Mouse (Mus musculus) spleen, embryonic (tissue): Measurements from ENCODE around the gene Mreg.
"Not testable (repeated sequence)": the region's sequence is repeated elsewhere in the genome, so short reads cannot be mapped to it uniquely, and the experiment has no call there.

Experiments
- CTCF ChIA-PET: fragments of 350-600 bp; sonication (Branson Sonifier 250); formaldehyde crosslinking; loops from one replicate; lab custom pipeline; 2022; lab: Charles Lee

Gene Mreg

GRCm38 (mm10) chr1:72211701-72212699 lies at the start of gene Mreg:
Gene Mreg, minus strand, starts transcription at chr1:72212307.
- CTCF ChIA-PET: interaction anchor here (0.6 to 0.7 kb wide), 2 partner anchors 69 to 1109 kb away, joined by 3 to 4 read pairs; partner anchors contain the start of gene Bard1

GRCm38 (mm10) chr1:72256381-72257256 lies 44.5 kb upstream of the Mreg start:
- CTCF ChIA-PET: interaction anchor here (0.5 kb wide), 1 partner anchor 121 kb away, joined by 3 read pairs; no protein-coding TSS in a partner anchor

GRCm38 (mm10) chr1:72255854-72256175 lies 43.7 kb upstream of the Mreg start:
- CTCF ChIA-PET: no interaction called here

GRCm38 (mm10) chr1:72255062-72255853 lies 43.2 kb upstream of the Mreg start:
- CTCF ChIA-PET: no interaction called here

GRCm38 (mm10) chr1:72254545-72255061 lies 42.5 kb upstream of the Mreg start:
- CTCF ChIA-PET: interaction anchor here (0.7 kb wide), 1 partner anchor 248 kb away, joined by 3 read pairs; no protein-coding TSS in a partner anchor

GRCm38 (mm10) chr1:72253881-72254491 lies 41.9 kb upstream of the Mreg start:
- CTCF ChIA-PET: interaction anchor here (0.7 kb wide), 1 partner anchor 248 kb away, joined by 3 read pairs; no protein-coding TSS in a partner anchor

- CTCF ChIA-PET: no interaction called here
These were observed 39.7 kb upstream of the Mreg start for GRCm38 (mm10) chr1:72251806-72252205.

- CTCF ChIA-PET: not testable (repeated sequence)
These were observed 36.2 kb upstream of the Mreg start for GRCm38 (mm10) chr1:72248226-72248737.

GRCm38 (mm10) chr1:72244317-72245036 lies 32.4 kb upstream of the Mreg start:
- CTCF ChIA-PET: interaction anchor here (0.6 kb wide), 1 partner anchor 36 kb away, joined by 11 read pairs; no protein-coding TSS in a partner anchor

- CTCF ChIA-PET: no interaction called here
These were observed 31.7 kb upstream of the Mreg start for GRCm38 (mm10) chr1:72243656-72244316.

GRCm38 (mm10) chr1:72242581-72243143 lies 30.6 kb upstream of the Mreg start:
- CTCF ChIA-PET: no interaction called here

GRCm38 (mm10) chr1:72239113-72239512 lies 27.0 kb upstream of the Mreg start:
- CTCF ChIA-PET: not testable (repeated sequence)

GRCm38 (mm10) chr1:72238016-72238580 lies 26.0 kb upstream of the Mreg start:
- CTCF ChIA-PET: interaction anchor here (0.6 to 2.2 kb wide), 3 partner anchors 9 to 33 kb away, joined by 3 to 5 read pairs (median 5); no protein-coding TSS in a partner anchor

- CTCF ChIA-PET: interaction anchor here (0.7 to 2.2 kb wide), 3 partner anchors 10 to 463 kb away, joined by 3 to 7 read pairs (median 5); partner anchors contain the start of gene Ankar
These were observed 25.1 kb upstream of the Mreg start for GRCm38 (mm10) chr1:72237007-72237775.

GRCm38 (mm10) chr1:72236363-72237006 lies 24.4 kb upstream of the Mreg start:
- CTCF ChIA-PET: interaction anchor here (0.7 to 2.2 kb wide), 2 partner anchors 9 to 464 kb away, joined by 5 to 7 read pairs; partner anchors contain the start of gene Ankar

- CTCF ChIA-PET: not testable (repeated sequence)
These were observed 20.5 kb upstream of the Mreg start for GRCm38 (mm10) chr1:72232592-72232991.
